Mouse (Mus musculus) kidney, adult 11 months (tissue): ENCODE data around the gene Ube2b.
A peak's percentile ranks its signal among the peaks of the same experiment; 100 is the strongest.

Experiments used
- DNase-seq: peaks from one replicate; pipeline ENCODE4 v3.0.0; 2022

Gene Ube2b

GRCm38 (mm10) chr11:51966651-51967050 is 33.9 kb downstream of the Ube2b start:
- no peak for DNase-seq

GRCm38 (mm10) chr11:51962277-51962676 is 38.3 kb downstream of the Ube2b start:
- no peak for DNase-seq

GRCm38 (mm10) chr11:51961761-51962160 is 38.8 kb downstream of the Ube2b start:
- DNase-seq, result no peak

GRCm38 (mm10) chr11:51960967-51961471 is 39.5 kb downstream of the Ube2b start:
- no peak for DNase-seq

- no peak for DNase-seq
Measured at GRCm38 (mm10) chr11:51960061-51960460, 40.5 kb downstream of the Ube2b start.

- DNase-seq, result no peak
Measured at GRCm38 (mm10) chr11:51959511-51959910, 41.1 kb downstream of the Ube2b start.

GRCm38 (mm10) chr11:51957760-51958159 is 42.8 kb downstream of the Ube2b start:
- DNase-seq, result no peak

GRCm38 (mm10) chr11:51956112-51956511 is 44.5 kb downstream of the Ube2b start:
- DNase-seq, result no peak

- DNase-seq, result peak; percentile 12
Measured at GRCm38 (mm10) chr11:51951861-51952420, 48.6 kb downstream of the Ube2b start.

GRCm38 (mm10) chr11:51949919-51950318 is 50.6 kb downstream of the Ube2b start:
- no peak for DNase-seq

GRCm38 (mm10) chr11:51949155-51949840 is 51.3 kb downstream of the Ube2b start:
- DNase-seq, result no peak

GRCm38 (mm10) chr11:51946144-51946543 is 54.4 kb downstream of the Ube2b start:
- no peak for DNase-seq

- no peak for DNase-seq
Measured at GRCm38 (mm10) chr11:51945548-51945947, 55.0 kb downstream of the Ube2b start.

- DNase-seq, result no peak
Measured at GRCm38 (mm10) chr11:51944239-51944638, 56.3 kb downstream of the Ube2b start.

GRCm38 (mm10) chr11:51943500-51943841 is 57.1 kb downstream of the Ube2b start:
- DNase-seq, result no peak

GRCm38 (mm10) chr11:51942602-51943499 is 57.7 kb downstream of the Ube2b start:
- DNase-seq, result no peak

GRCm38 (mm10) chr11:51940511-51940955 is 60.0 kb downstream of the Ube2b start:
- DNase-seq, result peak; percentile 41

- no peak for DNase-seq
Measured at GRCm38 (mm10) chr11:51939590-51939955, 61.0 kb downstream of the Ube2b start.

- no peak for DNase-seq
Measured at GRCm38 (mm10) chr11:51938817-51939589, 61.6 kb downstream of the Ube2b start.

- peak; percentile 60 for DNase-seq
Measured at GRCm38 (mm10) chr11:51937361-51937781, 63.2 kb downstream of the Ube2b start.

- no peak for DNase-seq
Measured at GRCm38 (mm10) chr11:51935636-51936434, 64.7 kb downstream of the Ube2b start.
